Mouse (Mus musculus) G1E (cell line): ENCODE data around the gene Cdc14b. TPM values are rescaled to one million over a fixed set of nuclear protein-coding genes. Genes with fewer than 3 reads are reported as not detected.
A peak's percentile ranks its signal among the peaks of the same experiment; 100 is the strongest.

ENCODE experiments used
- ATAC-seq: 2 replicates; pipeline ENCODE4 v1.8.0; 2016; ENCODE audit warnings: mild to moderate bottlenecking; ENCODE audit not compliant: insufficient number of reproducible peaks, poor library complexity, low FRiP score, severe bottlenecking; ENCODE audit errors: extremely low read depth
- DNase-seq: peaks from one replicate; pipeline ENCODE4 v3.0.0; 2012; ENCODE audit warnings: low spot score
- H3K27me3 ChIP-seq: 2 replicates; pipeline ENCODE4 v1.6.1; 2012; ENCODE audit warnings: mild to moderate bottlenecking, low read length, inconsistent platforms; ENCODE audit not compliant: insufficient read depth
- H3K36me3 ChIP-seq: replicated peaks from 2 replicates; pipeline ENCODE3; 2012; ENCODE audit warnings: mild to moderate bottlenecking, inconsistent platforms
- H3K4me1 ChIP-seq: 2 replicates; pipeline ENCODE4 v1.6.1; 2012; ENCODE audit warnings: low read depth, low read length, inconsistent platforms, mixed read lengths; ENCODE audit not compliant: insufficient read depth
- H3K4me3 ChIP-seq: 2 replicates; pipeline ENCODE4 v1.5.1; 2012; ENCODE audit warnings: low read depth, mild to moderate bottlenecking, inconsistent platforms, low read length, moderate library complexity, mixed read lengths
- H3K9me3 ChIP-seq: replicated peaks from 2 replicates; pipeline ENCODE4 v1.6.1; 2012; ENCODE audit warnings: inconsistent platforms
- CTCF ChIP-seq: IDR thresholded peaks from 2 replicates; pipeline ENCODE4 v1.5.1; 2012; ENCODE audit warnings: low read depth, low read length, inconsistent platforms, mixed read lengths
- GATA1 ChIP-seq: IDR thresholded peaks from 2 replicates; pipeline ENCODE4 v1.6.1; 2012; ENCODE audit warnings: borderline replicate concordance, low read length, inconsistent platforms, mixed read lengths
- GATA2 ChIP-seq: IDR thresholded peaks from 2 replicates; pipeline ENCODE4 v1.6.1; 2012; ENCODE audit warnings: low read depth, low read length, inconsistent platforms, borderline replicate concordance
- POLR2AphosphoS5 ChIP-seq: IDR thresholded peaks from 2 replicates; pipeline ENCODE4 v1.6.1; 2012; ENCODE audit warnings: low read depth, low read length, inconsistent platforms; ENCODE audit not compliant: insufficient replicate concordance
- TAL1 ChIP-seq: conservative IDR thresholded peaks from 2 replicates; pipeline ENCODE4 v1.6.1; 2012; ENCODE audit warnings: low read depth, low read length, inconsistent platforms, mixed read lengths
- polyA plus RNA-seq: library from polyadenylated mRNA; stranded (reverse); fragments of >175 nt; gene quantifications from 2 replicates; pipeline ENCODE4 v1.2.3, GENCODE M21; 2012
- total RNA-seq, 2 experiments: library from RNA; stranded (forward) in 1 of 2; stranded (reverse) in 1 of 2; fragments of 200-1000 nt in 1 of 2; fragments of >200 nt in 1 of 2; fragmentation: Nextera tagmentation in 1 of 2; gene quantifications; 2 replicates each; pipeline ENCODE4 v1.2.3; 2014 to 2017

Cdc14b gene
- total and polyA plus RNA-seq, 3 experiments, result 0.13 to 4.1 (median 2.3) TPM

GRCm38 (mm10) chr13:64180888-64181287 lies 94.2 kb downstream of the Cdc14b start:
- Histone ChIP-seq H3K9me3 (no peaks in the 10 kb centered on the region), H3K36me3 (peaks cover 57% of the 10 kb centered on the region), H3K4me1 (no peaks in the 10 kb centered on the region; the same call in 1 of the 2 replicates), H3K27me3 (no peaks in the 10 kb centered on the region), H3K4me3 (no peak overlapping the region)
- DNase-seq (peak; percentile 9), ATAC-seq (peak; percentile 3; the same call in 1 of the 2 replicates)
- TF ChIP-seq CTCF, result peak; percentile 43; the same call in 1 of the 2 replicates
- TF ChIP-seq TAL1, result no peak
- TF ChIP-seq GATA1, result no peak

GRCm38 (mm10) chr13:64180300-64180699 lies 94.8 kb downstream of the Cdc14b start:
- no peaks in the 10 kb centered on the region for H3K4me1 ChIP-seq
- peaks cover 58% of the 10 kb centered on the region for H3K36me3 ChIP-seq
- ATAC-seq (peak; percentile 15; the same call in 1 of the 2 replicates), DNase-seq (no peak)
- H3K9me3 ChIP-seq, result no peaks in the 10 kb centered on the region
- no peak overlapping the region for H3K4me3 ChIP-seq
- TF ChIP-seq POLR2AphosphoS5 (no peak), TAL1 (no peak), CTCF (no peak), GATA1 (no peak), GATA2 (no peak)
- no peaks in the 10 kb centered on the region for H3K27me3 ChIP-seq

GRCm38 (mm10) chr13:64178746-64179652 lies 96.1 kb downstream of the Cdc14b start:
- no peak for TF ChIP-seq GATA2
- TF ChIP-seq POLR2AphosphoS5, result no peak
- TF ChIP-seq CTCF, result no peak
- TF ChIP-seq GATA1, result no peak
- TF ChIP-seq TAL1, result no peak
- ATAC-seq, result no peak

GRCm38 (mm10) chr13:64178000-64178399 lies 97.1 kb downstream of the Cdc14b start:
- H3K4me1 ChIP-seq, result no peaks in the 10 kb centered on the region
- no peaks in the 10 kb centered on the region for H3K9me3 ChIP-seq
- no peak overlapping the region for H3K4me3 ChIP-seq
- no peak for DNase-seq
- H3K27me3 ChIP-seq, result no peaks in the 10 kb centered on the region
- H3K36me3 ChIP-seq, result peaks cover 59% of the 10 kb centered on the region
- no peak for TF ChIP-seq TAL1
- no peak for TF ChIP-seq GATA2
- TF ChIP-seq CTCF, result no peak
- no peak for TF ChIP-seq POLR2AphosphoS5
- TF ChIP-seq GATA1, result no peak
- ATAC-seq, result no peak

More at GRCm38 (mm10) chr13:64178746-64179652, 96.1 kb downstream of the Cdc14b start:
- Histone ChIP-seq H3K4me3 (no peak overlapping the region), H3K9me3 (no peaks in the 10 kb centered on the region), H3K36me3 (peaks cover 57% of the 10 kb centered on the region), H3K27me3 (no peaks in the 10 kb centered on the region), H3K4me1 (no peaks in the 10 kb centered on the region)
- no peak for DNase-seq

- no peak overlapping the region for H3K4me3 ChIP-seq
- H3K9me3 ChIP-seq, result no peaks in the 10 kb centered on the region
- no peak for TF ChIP-seq GATA1
- no peak for TF ChIP-seq POLR2AphosphoS5
- TF ChIP-seq TAL1, result no peak
- no peak for TF ChIP-seq GATA2
- no peak for ATAC-seq
- H3K4me1 ChIP-seq, result peaks cover 26% of the 10 kb centered on the region
- peaks cover 45% of the 10 kb centered on the region for H3K36me3 ChIP-seq
- H3K27me3 ChIP-seq, result no peaks in the 10 kb centered on the region
- no peak for DNase-seq
These were observed 105.3 kb downstream of the Cdc14b start for GRCm38 (mm10) chr13:64169746-64170145.

GRCm38 (mm10) chr13:64163147-64163715 lies 111.9 kb downstream of the Cdc14b start:
- ATAC-seq, result no peak
- Histone ChIP-seq H3K36me3 (peaks cover 5% of the 10 kb centered on the region), H3K9me3 (no peaks in the 10 kb centered on the region), H3K27me3 (no peaks in the 10 kb centered on the region), H3K4me3 (peak overlapping the region; percentile 86), H3K4me1 (peaks cover 52% of the 10 kb centered on the region)
- TF ChIP-seq CTCF (no peak), POLR2AphosphoS5 (no peak), GATA2 (no peak), GATA1 (no peak), TAL1 (no peak)
- DNase-seq, result peak; percentile 9
